Mouse (Mus musculus): ENCODE measurements at regions not wholly inside any gene's neighbourhood (a gene's known extent, or its start where the extent isn't known, plus 50 kb on each side); places are given as distances from the start of the nearest gene placed in this dataset.

DNA sequence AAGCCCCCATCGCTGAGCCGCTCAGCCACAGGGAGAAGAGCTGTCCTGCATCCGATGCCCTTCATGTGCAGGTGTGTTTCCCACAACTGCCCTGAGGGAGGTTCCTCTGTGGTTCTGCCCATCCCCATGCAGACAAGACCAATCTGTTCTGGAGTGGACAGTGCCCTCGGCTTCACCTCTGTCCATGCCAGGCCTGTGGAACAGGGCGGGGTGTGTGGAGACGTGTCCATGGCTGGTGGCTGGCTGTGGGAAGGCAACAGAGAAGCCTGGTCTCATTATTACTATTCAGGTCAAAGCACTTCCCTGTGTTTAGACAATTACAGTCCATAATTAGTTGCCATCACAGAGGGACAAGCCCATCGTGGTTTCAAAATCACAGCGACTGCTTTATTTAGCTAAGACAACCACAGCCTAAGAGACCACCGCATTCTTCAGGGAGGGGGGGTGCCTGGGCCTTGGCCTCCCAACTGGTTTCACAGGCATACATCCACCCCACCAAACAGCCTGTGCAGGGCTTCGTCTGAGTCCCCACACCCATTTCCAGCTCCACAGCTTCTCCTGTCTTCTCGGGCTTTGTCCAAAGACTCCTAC lies 97.7 kb downstream of the Rplp1 start:
- in situ Hi-C loops (cut with MseI, MboI): no loop called here

DNA sequence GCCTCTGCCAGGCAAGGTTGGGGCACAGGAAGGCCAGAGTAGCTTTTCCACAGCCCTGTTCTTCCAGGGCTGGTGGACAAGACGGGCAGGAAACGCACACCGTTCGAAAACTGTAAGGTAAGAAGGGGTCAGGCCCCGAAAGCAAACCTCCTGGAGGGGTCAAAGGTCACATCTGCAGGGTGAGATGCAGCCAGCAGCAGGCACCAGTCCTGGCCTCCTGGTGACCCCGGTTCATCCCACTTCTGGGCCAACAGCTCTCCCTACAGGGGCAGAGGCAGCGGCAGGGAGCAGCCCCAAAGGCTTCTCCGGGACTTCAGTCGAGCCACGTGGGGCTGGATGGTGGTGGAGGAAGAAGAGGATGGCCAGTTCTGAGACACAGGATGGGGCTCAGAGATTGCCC lies 98.3 kb downstream of the Rplp1 start:
- in situ Hi-C loops (cut with MseI, MboI): no loop called here

DNA sequence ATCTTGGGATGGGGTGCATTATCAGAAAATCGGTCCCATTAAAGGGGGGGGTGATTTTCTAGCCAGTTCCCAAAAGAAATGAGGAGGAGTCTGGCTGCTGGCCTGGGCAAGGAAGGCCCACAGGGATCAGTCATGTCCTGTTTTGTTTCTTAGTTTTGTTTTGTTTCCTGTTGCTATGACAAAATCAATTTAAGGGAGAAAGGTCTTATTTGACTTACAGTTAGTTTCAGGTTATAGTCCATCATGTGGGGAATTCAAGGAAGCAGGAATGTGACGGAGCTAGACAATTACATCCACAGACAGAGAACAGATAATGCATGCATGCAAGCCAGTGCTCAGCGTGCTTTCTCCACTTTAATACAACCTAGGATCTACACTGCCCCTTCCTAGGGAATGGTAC lies 101.1 kb downstream of the Rplp1 start:
- in situ Hi-C loops (cut with MseI, MboI): no loop called here

DNA sequence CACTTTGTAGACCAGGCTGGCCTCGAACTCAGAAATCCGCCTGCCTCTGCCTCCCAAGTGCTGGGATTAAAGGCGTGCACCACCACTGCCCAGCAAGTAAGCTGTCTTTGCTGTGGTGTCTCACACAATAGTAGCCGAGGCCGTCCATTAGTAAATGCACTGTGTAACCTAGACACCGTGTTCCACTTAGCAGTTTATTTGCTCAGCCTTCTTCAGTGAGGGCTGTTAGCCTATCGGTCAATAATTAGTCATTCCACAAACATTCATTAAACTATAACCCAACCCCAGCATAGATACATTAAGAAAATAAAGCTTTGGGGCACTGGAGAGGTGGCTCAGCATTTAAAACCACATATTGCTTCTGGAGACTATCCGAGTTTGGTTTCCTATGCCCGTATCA lies 102.0 kb downstream of the Rplp1 start:
- in situ Hi-C loops (cut with MseI, MboI): no loop called here

DNA sequence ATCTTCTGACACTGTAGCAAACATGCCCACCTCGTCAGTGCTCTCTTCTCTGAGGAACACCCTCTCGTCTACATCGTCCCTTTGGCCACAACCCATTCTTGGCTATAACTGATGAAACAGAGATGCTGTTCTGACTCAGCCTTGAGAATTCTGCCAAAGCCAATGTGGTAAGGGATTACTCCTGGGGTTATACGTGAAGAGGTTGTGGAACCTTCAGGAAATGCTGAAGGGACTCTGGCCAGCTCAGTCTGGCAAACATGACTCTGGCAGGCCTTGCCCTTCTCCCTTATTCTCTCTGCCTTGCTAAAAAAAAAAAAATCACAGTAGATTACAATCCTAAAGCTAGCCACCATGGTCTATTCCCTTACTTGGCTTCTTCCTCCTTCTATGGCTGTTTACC lies 103.9 kb downstream of the Rplp1 start:
- in situ Hi-C loops (cut with MseI, MboI): no loop called here

DNA sequence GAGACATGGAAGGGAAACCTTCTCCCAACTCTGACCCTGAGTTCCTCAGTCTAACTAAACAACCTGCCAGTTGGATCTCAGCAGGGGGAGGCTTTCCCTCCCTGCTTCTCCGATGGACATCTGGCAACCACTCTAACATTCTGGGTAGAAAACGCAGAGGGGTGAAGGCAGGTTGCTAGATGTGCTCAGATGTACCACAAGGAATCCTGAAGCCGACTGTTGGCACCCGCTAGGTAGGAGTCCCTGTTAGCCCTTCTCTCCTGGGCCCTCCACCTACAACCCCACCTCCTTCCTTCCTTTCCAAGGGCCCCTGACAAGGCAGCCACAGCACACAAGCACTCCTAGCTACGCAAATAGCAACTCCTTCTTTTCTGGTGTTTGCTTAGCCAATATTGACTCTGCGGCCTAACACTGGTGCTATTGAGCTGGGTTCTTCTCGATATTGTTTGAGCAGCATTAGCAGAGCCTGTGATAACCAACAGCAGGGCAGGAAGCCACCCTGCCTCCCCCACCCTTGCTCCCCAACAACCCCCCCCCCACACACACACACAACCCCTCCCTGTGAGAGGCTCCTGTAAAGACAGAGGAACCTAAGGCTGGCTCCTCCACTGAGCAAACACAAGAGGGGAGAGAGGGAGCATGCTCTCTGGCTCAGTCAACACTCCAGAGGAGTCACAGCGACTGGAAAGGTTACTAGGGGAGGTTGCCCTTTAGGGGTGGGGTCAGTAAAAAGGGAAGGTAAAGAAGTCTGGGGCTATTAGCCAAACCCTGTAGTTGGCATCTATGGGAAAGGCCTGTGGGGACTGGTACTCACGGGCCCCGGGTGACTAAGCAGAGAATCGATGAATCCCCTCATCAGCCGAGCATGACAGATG lies 105.8 kb downstream of the Rplp1 start:
- in situ Hi-C loops (cut with MseI, MboI): no loop called here

DNA sequence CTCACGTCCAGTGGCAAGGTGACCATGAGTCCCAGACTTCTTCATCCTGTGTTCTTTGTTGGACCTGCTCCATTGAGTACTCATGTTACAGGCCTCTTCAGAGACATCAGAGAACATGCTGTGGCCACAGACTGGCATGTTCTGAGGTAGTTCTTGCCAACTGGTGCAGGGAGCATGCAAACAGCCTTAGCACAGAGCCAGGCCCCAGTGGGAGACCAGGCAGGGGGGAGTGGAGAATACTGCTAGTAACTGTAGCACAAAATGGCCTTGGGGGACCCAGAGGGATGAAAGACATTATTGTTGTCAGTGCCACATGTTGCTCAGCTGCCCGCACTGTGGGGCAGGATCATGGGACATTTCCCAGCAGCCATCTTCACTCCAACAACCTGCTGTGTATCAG lies 108.4 kb downstream of the Rplp1 start:
- in situ Hi-C loops (cut with MseI, MboI): no loop called here

DNA sequence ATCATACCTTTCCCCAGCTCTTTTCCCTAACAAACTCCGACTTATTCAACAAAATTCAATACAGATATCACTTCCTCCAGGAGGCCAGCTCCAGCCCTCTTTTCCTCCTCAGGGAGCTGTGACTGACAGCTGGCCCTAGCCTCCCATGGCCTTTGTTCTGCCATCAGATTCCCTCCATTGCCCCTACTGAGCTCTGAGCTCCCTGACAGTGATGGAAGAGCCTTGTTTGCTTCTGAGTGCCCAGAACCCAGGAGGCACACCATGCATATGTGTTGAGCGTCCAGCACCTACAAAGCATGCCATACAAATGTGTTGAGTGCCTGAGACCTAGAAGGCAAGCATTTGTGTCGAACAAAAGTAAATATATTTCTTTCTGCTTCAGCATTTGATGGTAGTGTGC lies 110.8 kb downstream of the Rplp1 start:
- in situ Hi-C loops (cut with MseI, MboI): no loop called here

DNA sequence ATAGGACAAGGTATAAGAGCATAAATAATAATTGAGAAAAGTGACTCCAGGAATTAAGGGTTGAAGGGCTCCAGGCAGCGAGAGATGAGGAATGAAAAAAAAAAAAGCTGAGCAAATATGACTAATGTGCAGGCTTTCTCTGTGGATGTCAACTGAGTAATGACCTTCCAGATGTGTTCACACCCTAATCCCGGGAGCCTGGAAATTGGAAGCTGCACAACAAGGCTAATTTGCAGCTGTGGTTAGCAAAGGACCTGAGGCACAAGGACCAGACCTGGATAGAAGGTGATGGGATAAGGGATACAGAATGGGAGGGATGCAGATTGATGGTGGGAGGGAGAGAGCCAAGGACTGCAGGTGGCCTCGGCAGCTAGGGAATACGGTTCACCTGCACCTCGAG lies 111.6 kb downstream of the Rplp1 start:
- in situ Hi-C loops (cut with MseI, MboI): no loop called here

DNA sequence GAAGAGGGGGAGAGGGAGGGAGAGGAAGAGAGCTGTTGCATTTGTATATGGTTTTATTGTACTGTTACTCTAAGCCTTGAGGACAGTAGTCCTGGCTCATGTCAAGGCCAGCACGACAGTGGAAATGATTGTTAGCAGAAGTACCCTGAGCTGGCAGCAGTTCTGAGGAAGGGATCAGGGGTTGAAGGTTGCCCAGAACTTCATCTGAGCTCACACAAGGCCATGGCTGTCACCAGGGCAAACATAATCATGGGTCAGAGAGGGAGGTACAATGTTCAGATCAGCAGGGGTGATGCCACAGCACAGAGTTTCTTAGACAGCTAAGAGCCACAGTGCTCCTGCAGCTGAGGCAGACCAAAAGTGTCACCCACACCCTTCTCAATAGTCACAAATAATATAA lies 114.8 kb downstream of the Rplp1 start:
- in situ Hi-C loops (cut with MseI, MboI): no loop called here

DNA sequence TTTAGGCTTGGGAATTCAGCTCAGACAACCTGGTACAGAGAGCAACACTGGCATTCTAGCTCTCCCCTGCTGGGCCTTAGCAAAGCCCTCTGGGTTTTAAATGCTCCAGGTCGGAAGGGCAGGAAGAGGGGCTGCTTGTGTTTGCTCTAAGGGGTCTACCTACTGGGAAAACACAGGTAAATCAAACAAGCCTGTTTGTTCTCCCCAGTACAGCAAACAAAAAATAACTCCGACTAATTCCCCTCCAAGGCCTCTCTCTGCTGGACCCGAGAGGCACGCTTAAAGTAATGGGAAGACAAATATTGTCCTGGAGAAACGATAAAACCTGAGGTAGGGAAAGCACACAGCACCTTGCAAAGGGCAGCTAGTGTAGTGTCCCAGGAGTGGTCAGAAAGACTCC lies 118.4 kb downstream of the Rplp1 start:
- in situ Hi-C loops (cut with MseI, MboI): no loop called here

DNA sequence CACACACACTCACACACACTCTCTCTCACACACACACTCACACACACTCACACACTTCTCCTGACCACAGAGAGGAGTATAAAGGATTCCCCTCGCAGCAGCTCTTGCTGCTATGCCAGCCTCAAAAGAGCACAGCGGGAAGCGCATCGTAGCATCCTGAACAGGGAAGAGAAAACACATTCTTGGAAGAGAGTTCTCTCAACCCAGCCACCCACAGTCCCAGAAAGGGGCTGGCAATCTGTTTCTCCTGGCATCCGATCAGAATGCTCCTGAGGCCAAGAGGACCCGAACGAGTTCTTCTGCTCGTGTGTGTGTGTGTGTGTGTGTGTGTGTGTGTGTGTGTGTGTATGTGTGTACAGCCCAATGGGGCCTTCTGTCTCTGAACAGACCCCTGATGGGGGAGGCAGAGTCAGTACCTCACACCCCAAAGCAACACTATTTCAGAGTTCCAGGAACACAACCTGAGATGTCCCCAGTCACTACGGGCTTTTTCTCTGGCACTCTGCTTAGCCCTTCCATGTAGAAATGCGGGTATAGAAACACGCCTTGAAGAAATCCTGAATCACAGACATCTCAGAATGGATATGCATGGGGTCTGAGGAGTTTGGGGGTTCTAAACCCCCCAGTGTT lies 122.8 kb downstream of the Rplp1 start:
- in situ Hi-C loops (cut with MseI, MboI): no loop called here

DNA sequence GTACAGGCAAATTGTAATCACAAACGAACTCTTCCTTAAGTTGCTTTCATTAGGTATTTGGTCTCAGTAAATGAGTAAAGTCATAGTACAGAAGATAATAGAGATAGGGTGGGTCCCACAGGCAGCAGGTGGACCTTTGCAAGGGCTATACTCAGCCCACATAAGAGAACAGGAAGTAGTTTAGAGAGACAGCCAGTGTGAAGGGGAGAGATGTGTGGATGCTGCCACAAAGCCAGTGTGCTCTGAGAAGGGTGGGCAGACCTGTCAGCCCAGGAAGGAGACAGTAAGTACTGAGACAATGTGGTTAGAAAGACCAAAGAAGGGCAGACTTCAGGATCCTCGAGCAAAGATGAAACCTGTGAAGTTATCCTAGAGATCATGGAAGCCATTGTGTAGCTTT lies 123.5 kb downstream of the Rplp1 start:
- in situ Hi-C loops (cut with MseI, MboI): no loop called here

DNA sequence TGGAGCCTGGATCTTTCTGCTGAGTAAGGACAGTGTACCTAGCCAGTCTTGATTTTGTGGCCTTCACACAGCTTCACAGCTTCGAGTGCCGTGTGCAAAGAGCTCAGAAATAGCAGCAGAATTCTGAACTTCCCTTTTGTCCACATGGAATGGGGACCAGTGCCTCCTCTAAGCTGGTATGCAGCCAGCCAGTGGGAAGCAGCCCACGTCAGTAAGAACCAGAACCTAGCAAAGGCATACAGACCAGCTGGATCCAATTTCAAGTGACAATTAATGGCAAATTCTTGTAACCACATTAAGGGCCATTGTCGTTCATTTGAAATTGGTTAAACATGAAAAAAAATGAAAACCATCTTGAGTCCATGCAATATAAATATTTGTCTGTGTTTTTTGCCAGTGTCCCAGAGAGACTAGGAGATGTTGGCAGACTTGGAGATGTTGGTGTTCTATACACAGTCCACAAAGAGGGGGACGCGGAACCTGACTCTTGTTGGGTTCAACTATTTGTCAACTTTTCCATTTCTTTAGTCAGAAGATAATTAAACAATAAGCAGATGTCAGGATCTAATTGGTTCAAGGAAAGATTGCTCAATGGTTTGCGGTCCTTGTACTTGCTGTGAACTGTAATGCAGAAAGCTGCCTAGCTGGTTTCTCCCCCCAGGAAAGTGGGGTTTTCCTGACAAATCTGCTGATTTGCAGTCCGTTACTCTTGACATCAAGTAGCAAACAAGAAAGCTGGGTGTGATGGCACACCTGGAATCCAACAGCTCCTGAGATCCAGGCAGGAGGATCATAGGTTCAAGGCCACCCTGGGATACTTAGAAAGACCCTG lies 125.1 kb downstream of the Rplp1 start:
- in situ Hi-C loops (cut with MseI, MboI): no loop called here

DNA sequence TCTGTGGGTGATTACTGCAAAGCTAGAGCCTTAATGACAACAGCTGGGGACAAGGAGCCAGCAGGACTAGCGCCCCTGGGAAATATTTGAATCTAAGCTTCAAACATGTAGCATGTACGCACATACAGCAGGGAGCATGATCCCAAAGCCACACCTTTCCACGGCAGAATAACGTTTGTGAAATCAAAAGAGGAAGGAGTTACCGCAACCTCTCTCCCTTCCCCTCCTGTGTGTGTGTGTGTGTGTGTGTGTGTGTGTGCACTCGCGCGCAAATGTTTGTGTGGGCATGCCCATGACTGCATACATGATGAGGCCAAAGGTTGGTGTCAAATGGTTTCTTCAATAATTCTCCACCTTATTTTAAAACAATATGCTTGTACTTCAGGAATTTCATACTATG lies 132.9 kb downstream of the Rplp1 start:
- in situ Hi-C loops (cut with MseI, MboI): no loop called here

DNA sequence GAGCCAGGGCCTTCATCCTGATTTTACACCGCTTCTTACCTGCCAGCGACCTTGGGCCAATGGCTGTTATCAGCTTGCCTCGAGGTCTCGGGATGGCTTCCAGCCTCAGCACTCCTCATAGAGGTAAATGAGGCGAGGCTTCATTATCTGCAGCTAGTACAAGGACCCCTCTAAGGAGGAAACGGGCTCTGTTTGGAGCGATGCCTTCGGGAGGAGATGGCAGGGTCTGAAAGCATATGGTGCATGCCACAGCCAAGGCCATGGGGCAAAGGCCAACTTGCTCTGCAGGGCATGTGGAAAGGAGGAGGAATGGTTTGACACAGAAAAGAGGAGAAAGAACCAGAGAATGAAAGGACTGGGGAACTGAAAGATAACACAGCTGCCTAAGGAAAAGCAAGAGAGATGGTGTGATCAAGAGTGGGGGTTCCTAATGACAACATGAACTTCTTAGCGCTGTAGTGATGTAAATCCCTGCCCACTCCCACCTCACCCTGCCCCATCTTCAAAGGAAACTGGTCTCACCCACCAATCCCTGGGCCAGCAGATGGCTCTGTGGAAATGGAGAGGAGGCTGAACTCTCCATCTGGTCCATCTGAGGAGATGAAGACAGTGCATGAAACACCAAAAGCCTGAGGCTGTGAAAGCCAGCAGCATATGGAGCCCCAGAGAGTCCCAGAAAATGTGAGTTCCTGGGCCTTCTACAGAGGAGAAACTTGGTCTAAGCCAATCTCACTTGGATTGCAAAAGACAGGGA lies 134.0 kb downstream of the Rplp1 start:
- in situ Hi-C loops (cut with MseI, MboI): no loop called here

DNA sequence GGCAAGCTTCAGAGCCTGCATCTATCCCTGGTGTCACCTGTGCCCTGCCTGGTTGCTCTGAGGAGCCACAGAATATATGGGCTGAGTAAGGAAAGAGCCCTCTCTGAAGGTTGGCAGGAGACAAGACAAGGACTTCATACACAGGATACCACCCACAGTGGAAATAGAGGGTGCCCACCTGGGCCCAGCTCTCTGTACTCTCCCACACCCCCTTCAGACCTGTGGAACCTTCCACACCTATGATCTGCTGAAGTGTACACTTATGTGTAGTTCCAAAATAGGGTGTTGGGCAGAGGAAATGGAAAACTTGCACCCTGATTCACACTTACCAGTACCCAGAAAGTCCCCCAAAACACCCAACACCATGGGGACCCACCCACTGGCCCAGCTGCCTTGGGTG lies 135.2 kb downstream of the Rplp1 start:
- in situ Hi-C loops (cut with MseI, MboI): no loop called here

DNA sequence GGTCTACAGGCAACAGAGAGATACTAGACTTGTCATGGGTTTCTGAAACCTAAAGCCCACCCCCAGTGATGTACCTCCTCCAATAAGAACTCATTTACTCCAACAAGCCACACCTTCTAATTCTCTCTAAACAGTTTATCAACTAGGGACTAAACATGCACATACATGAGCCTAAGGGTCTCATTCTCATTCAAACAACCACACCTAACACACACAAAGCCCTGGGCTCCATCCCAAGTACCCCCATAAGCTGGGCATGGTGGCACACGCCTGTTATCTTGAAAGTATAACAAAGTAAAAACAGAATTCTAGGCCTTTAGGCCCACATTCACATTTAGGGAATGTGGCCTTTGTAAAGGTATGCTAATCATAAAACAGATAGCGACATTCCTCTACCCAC lies 137.9 kb downstream of the Rplp1 start:
- in situ Hi-C loops (cut with MseI, MboI): no loop called here

DNA sequence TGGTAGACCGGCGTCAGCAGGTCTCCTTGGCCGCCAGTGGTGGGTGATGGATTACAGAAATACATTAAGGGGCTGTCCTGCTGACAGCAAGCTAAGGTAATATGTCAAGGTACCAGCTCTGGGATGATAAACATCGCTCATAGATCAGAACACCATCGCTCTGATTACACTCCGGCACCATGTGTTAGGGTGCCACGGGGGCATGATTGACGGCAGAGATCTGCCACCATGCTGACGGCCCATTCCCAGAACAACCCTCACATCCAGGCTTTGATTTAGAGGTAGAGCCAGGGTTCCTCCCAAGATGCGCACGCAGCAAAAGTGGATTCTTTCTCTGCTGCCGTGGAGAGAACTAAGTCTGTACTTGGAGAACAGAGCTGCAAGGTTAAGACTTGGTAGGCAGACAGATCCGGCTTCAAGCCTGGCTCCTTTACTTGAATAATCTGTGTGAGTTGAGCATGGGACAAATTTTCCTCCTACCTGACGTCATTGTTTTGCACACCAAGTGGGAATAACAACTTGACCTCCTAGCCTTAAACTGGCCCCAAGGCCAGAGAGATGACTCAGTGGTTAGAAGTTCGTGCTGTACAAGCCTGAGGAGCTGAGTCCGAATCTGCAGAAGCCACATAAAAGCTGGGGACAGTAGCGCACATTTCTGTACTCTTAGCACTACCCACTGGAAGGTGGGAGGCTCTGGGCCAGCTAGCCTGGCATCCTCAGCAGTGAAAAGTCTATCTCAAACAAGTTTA lies 144.0 kb downstream of the Rplp1 start:
- in situ Hi-C loops (cut with MseI, MboI): no loop called here

DNA sequence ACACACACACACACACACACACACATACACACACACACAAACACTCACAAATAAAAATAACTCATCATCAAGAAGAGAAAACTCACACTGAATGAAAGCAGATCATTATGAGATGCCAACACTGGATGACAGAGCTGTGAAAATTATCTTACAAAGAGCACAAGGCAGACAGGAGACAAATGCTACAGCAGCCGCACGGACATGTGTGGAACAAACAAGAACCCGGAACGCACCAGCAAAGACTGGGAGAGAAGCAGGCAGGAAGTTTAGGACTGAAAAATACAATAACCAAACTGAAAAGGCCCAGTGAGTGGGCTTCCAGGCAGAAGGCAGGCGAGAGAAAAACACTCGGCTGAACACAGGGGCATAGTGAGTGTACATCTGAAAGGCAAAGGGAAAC lies 148.2 kb downstream of the Rplp1 start:
- in situ Hi-C loops (cut with MseI, MboI): no loop called here

DNA sequence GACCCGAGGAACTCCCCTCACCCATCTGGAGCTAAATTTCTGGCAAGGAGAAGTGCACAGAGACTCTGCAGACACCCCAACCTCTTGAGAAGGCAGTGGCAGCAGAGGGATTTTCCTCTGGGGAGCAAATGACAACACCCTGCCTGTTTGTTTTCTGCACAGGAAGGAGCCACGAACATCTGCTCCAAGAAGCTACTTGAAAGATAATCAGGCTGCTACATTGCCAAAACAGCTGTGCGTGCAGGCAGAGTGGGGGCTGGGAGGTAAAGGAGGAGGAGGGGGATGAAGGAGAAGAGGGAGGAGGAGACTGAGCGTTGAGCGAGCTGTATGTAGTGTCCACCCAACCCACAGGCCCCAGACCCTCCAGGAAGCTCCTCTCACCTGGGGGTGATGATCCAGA lies 149.0 kb downstream of the Rplp1 start:
- in situ Hi-C loops (cut with MseI, MboI): no loop called here
